Mouse (Mus musculus) ZHBTc4 (cell line): ENCODE data around the gene Pdss2.

Experiments used
- DNase-seq: peaks from one replicate; pipeline ENCODE4 v3.0.0-alpha.2; 2011; ENCODE audit warnings: low read depth, low spot score

Pdss2 gene

DNA sequence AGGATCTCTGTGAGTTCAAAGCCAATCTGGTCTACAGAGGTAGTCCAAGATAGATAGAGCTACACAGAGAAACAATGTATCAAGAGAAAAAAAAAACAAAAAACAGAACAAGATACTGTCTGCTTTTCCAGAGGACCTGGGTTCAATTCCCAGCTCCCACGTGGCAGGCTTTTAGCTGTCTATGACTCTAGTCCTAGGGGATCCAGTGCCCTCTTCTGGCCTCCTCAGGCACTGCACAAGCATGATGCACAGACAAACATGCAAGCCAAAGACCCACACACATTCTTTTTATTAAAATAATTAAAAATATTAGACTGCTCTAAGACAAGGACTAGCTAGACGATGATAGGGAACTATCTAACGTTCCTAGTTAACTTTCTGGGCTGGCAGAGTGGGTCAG lies 214.5 kb downstream of the Pdss2 start:
- peak; percentile 56 for DNase-seq

DNA sequence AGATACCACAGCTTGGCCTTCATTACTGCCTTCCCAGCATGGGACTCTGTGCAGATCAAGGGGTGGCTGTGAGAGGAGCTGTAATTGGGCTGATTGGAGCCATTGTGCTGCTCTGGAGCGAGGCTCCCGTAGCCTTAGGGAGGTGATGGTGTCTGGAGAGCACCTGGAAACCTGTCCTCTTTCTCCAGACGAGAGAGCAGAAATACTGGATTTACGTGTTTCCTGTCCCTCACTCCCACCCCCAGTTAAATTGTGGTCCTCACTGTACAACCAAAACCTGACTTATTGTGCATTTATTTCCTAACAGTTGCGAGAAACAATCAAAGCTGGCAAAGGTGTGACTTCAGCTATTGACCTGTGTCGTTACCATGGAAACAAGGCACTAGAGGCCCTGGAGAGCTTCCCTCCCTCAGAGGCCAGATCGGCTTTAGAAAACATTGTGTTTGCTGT lies 218.2 kb downstream of the Pdss2 start:
- peak; percentile 83 for DNase-seq

DNA sequence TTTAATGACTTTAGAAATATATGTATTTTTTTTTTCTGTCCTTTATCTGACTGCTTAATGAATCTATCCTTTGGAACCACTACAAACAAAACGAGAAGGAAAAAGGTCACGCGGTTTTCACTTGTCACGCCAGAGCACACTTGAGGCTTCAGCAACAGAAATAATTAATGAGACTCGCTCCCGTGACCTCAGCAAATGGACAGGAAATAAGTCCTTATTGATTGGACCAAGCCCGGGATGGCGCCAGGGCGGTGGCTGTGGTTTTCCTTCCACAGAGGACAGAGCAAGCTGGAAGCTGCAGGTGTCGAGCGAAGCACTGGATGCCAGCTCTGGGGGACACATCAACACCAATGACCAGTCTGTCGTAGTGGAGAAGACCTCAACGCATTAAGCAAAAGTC lies 218.8 kb downstream of the Pdss2 start:
- no peak for DNase-seq

DNA sequence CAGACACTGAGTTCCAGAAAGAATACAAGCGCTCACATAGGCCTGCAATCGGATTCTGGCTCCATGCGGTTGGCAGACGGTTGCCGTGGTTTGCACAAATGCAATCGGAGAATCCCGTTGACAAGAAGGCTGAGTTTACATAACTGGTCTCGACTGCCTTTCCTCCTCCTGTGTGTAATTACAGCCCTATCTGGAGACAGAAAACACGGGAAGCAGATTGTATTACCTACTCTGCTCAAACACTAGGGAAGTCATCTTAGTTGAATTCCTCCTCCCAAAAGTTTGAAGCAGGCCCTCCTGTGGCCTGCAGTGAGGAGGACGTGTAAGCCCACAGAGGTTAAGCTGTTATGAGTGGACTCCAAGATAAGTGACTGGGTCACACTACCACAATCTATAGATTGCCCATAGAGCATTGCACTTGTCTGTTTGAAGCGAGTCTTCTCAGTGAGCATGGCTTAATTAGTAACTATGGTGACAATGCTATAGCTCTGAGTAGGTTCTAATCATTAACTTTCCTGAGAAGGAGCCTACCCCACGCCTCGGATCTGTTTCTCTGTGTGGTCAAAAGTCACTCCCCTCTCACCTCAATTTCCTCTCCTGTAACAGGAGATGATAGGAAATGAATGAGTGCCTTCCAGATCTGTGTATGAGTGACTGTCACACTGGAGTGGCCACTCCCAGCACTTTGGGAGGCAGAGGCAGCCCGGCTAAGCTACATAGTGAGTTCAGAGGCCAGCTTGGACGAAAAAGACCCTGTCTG lies 219.9 kb downstream of the Pdss2 start:
- DNase-seq: no peak

DNA sequence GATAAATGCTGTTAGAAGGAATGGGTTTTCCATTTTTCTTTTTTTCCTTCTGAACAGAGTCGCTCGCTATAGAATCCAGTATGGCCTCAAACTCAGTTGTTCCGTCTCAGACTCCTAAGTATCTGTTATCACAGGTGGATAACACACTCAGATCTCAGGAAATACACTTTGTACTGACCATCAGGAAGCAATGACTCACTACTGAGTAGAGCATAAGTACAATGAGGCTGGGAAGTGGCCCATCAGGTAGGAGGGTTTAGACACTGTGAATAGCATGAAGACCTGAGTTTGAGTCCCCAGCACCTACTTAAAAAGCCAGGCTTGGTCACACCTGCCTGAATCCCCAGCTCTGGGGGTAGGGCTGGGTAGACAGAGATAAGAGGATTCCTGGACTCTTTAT lies 227.4 kb downstream of the Pdss2 start:
- DNase-seq: no peak

DNA sequence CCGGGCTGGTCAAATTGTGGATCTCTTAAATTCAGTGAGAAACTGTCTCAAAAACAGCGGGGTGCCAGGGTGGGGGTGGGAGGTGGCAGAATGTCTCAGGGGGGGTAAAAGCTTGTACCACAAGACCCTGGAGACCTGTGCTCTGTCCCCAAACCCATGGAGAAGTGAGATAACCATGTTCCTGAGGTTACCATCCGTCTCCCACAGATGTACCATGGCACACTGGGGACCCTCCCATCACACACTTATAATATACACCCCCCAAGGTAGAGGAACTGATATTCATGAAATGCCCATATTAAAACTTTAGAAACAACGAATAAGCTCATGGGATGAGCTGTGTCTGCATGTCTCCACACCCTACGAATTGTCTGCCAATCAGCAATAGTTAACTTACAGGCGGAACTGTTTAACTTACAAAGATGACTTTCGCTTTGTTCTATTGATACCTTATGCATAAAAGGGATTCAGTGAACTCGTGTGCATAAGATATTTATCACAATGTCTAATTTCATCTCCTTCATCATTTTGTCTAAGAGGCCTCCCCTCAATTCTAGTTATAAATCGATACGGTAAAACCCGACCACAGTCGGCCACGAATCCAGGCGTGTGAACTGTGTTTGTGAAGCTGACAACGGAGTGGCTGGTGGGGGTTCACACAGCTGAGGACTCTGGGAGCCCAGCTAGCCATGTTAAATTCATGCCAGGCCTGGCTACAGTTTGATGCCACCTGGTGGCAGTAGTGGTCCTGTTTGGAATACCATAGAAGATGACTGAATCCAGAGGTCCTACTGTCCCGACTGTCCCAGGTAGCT lies 230.8 kb downstream of the Pdss2 start:
- peak; percentile 72 for DNase-seq

DNA sequence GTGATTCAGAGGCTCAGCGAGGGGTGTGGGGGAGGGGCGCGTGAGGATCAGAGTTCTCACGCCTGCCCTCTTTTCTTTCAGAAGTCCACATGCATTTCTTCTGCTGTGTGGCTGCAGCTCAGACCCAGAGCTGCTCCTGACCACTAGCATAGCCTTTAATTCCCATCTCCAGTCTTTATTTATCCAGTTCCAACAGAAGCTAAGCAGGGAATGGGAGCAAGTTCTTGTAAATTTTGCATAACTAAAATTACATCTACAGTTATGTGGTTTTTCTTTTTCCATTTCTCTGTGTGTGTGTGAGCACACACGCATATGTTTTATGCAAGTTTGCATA lies 231.3 kb downstream of the Pdss2 start:
- DNase-seq: no peak

DNA sequence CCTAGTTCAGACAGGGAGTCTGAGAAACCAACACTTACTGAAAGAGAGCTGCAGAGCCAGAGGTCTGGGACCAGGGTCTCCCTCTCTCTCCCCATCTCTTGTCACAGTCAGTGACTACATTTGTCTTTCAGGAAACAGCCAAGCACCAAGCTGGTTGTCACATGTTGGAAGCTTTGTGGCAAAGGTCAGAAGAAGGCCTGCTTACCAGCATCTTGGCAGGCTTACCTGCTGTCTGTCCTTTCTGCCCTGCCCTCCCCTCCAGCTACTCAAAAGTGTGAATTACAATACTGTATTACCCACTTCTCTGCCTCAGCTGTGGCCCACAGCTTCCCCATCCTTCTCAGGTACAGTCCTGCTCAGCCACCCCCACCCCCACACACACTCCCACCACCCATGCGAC lies 232.9 kb downstream of the Pdss2 start:
- DNase-seq: no peak

DNA sequence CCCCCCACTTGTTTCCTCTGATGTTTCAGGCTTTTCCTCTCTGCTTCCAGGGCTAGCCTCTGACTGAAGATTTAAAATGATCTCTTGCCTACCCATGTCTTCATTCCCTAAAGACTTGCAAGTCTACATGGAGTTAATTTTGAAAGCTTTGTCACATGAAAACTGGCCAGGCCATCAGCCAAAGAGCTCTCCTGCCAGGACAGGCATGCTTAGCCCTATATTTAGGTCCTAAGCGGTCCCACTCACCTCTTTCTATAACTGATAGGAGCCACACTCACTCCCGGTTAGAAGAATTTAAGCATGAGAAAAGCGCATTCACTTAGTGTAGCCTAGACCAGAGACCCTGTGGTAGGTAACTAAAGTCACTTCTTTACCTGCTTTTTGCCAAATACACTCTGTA lies 233.4 kb downstream of the Pdss2 start:
- DNase-seq: no peak

DNA sequence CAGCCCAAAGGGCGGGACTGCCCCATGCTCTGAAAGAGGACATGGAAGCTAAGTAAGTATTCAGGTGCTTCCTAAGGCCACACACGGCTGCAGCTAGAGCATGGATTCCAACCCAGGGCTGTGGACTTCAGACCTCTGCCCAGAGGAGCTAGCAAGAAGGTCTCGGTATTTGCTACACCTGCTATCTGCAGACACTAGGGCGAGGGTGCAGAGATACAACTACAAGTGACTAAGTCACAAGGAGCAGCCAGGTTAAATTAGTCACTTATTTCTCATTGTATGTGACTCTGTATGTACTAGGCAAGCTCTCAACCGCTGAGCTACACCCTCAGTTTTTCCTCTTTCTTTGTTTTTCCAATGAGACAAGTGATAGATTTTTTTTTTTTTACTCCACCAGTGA lies 241.5 kb downstream of the Pdss2 start:
- DNase-seq: no peak

DNA sequence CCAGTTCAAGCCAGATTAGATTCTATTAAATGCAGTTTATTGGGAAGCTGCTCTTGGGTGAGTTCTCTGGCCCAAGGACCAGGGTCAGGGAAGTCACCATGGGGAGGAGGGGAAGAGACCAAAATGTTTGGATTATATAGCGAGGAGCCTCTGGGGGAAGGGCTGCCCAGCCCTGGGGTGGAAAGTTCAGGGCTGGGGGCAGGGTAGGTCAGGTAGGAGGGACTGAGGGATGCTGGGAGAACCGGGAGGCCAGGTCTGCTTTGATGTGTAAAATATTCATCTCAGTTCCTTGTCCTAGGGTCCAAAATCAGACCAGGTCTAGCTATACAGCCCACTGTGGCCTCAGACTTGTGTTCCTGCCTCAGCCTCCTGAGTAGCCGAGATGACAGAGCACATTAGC lies 241.9 kb downstream of the Pdss2 start:
- DNase-seq: no peak

DNA sequence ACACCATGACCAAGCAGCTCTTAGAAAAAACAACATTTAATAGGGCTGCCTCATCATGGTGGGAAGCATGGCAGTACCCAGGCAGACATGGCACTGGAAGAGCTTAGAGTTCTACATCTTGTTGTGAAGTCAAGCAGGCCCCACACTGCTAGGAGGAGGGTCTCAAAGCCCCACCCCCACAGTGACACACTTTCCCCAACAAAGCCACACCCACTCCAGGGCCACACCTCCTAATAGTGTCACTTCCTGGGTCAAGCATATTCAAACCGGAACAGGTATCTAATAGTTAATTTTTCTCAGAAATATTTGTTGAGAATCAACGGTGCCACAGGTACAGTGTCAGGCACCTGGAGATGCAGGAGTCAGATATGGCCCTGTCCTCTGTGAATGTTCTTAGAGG lies 244.9 kb downstream of the Pdss2 start:
- no peak for DNase-seq

DNA sequence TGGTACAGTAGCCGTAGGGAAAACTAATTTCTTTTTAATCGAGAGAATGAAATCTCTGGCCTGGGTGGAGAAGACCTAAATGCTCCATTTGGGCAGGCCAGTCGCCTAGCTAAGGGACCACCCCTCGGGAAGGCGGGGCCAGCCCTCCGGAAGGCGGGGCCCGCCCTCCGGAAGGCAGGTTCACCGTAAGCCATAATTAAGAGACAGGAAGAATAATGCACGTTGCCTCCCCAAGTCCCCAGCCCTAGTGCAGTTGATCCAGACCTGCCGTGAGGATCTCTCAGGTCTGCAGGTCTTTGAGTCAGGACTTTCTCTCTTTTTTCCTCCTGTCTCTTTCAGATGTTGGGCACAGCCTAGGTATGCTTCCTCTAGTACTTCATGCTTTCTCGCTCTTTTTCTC lies 246.4 kb downstream of the Pdss2 start:
- peak; percentile 83 for DNase-seq

DNA sequence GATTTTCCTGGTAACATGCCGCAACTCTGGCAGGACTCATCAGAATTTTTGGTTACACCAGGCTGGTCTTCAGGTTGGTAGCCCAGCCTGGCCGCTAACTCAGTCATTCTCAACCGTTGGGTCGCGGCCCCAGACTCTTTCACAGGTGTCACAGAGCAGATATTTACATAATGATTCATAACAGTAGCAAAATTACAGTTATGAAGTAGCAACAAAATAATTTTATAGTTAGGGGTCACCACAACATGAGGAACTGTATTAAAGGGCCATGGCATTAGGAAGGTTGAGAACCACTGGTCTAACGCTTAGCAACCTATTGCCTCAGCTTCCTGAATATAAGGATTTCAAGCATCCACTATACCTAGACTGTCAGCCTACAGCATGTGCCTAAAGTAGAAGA lies 247.0 kb downstream of the Pdss2 start:
- no peak for DNase-seq

DNA sequence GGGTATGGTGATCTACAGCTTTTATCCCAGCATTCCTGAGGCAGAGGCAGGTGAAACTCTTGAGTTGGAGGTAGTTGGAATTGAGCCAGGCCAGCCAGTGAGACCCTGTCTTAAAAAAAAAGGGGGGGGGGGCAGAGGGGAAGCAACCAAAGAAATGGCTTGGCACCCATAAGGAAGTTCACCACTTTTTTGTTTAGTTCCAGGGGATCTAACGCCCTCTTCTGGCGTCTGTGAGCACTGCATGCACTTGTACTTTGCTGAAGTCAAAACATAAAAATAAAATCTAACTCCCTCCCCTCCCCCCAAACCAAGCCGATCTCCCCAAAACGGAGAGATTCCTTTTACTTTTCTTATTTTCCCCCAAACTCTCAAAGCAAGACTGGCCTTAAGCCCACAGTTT lies 254.1 kb downstream of the Pdss2 start:
- DNase-seq: peak; percentile 69

DNA sequence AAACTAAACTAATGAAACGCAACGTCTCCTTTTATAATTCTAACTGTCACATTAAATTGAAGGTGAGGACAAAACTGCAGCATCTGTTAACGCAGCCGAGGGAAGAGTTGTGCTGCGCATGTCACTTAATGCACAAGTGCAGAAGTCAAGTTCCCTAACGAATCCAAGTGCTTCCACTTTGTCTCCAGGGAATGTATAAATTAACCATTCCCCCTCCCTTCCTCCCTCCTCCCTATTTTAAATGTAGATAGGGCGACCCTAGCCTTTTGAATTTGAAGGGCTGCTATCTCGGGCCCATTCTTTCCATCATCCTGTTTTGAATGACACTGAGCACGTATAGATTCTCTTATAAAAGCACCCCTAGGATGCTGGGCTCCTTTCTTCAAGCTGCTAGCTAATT lies 256.2 kb downstream of the Pdss2 start:
- DNase-seq: peak; percentile 91

DNA sequence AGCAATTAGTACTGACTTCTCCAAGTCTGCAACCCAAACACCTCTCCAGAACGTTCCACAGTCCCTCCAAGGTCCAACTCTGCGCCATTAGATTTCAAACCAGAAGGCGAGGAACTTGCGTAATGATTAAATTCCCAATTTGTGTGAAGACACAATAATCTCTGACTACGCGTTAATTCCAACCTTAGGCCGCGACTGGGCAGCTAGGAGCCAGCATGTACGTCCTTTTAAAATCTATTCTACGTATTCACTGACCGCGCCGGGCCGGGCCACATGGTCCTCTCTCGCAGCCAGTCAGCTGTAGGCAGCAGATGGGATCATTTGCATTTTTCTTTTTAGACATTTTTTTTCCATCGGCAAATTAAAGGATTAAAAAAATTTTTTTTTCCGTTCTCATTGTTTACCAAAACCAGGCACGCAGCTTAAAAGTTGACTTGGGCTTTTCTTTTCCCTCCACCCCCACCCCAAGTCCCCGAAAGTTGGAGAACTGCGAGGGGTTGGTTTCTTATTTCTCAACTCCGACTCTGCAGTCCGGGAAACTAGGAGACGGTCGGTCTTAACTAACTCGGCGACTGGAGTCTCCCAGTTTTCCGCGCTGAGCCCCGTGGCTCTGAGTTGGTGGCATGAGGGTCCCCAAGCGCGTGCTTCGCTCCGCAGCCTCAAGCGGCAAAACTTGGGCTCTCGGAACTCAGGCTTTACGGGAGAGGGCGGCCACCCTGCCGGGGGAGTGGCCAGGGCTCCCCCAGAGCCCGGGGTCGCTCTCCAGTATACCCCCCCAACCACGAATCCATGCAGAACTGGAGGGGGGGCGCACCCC lies 256.8 kb downstream of the Pdss2 start:
- DNase-seq: peak; percentile 74

DNA sequence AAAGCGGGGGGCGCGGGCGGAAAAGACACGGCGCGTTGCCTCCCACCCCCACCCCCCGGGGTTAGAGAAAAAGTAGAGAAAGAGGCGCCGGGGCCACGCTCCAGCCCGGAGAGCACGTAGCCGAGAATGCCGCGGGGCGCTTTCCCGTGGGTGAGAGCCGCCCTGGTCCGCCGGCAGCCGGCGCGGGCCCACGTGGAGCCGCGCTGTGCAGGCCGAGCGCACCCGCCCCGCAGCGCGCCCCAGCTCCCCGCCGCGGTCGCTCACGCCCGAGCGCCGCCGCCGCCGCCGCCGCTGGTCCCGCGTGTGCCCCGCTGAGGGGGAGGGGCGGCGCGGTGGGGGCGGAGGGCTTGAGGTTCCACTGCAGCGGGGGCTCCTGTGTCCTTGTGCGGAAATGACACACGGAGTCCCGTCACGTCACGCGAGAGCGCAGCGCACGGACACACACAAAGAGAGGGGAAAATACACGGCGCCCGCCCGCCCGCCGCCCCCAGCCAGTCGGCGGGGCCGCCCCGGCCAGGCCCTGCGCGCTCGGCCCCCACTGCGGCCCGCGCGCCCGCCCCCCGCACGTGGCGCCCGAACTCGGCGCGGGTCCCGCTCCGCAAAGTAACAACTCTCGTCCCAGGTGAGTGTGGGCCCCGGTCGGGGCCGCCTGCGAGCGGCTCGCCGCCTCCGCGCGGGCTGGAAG lies 257.6 kb downstream of the Pdss2 start, which contains the start of gene Bend3:
TSS of gene Bend3 (plus strand) at position 81 of the 685 bp plus-strand sequence.
- peak; percentile 72 for DNase-seq

DNA sequence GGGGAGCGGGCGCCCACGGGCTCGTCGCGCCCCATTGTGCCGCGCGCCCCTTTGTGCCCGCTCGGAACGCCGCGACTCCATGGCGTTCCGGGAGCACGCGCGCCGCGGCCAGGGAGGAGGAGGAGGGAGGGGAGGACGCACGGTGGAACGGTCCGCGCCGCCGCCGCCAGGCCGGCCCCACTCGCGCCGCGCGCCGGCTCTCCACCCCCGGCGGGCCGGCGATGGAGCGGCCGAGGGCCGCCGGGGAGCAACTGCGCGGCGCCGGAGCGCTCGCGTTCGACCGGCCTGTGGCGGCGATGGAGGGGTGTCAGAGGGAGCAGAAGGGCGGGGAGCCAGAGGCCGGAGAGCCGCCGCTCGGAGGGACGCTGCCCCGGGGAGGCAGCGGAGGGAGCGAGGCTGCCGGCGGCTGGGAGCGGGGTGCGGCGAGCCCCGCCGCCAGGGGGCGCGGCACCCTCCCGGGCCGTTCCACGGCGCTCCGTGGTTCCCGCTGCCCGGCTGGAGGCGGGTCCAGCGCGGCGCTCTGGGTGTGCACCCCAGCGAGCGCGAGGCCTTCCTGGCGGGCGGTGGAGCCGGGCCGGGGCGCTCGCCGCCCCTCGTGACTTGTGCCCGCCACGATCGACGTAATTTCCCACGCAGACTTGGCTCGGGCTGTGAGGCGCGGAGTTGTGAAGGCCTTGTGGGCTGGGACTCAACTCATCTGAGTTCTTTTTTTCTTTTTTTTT lies 258.3 kb downstream of the Pdss2 start:
- peak; percentile 87 for DNase-seq

DNA sequence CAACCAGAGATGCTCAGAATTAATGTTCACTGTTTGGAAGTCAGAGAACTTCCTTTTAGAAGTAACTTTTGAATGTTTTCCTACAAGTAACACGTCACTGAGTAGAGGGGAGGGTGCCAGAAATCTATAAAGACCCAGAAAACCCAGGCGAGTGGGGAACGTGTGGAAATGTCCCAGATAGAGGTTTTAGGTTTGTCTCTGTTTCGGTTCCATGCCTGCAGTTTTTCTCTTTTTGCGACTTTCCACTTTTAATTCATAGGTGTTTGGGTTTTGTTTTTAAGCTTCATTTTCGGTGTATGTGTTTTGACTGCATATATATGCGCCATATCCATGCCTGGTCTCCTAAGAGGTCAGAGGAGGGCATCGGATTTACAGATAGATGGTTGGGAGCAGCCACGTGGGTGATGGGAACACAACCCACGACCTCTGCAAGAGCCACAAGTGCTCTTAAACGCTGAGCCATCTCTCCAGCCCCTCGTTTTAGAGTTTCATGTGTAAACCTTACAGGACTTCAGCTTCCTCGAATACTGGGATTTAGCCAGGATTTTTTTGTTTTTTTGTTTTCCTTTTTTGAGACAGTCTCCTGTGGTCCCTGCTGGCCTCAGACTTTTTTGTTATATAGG lies 259.1 kb downstream of the Pdss2 start:
- no peak for DNase-seq

DNA sequence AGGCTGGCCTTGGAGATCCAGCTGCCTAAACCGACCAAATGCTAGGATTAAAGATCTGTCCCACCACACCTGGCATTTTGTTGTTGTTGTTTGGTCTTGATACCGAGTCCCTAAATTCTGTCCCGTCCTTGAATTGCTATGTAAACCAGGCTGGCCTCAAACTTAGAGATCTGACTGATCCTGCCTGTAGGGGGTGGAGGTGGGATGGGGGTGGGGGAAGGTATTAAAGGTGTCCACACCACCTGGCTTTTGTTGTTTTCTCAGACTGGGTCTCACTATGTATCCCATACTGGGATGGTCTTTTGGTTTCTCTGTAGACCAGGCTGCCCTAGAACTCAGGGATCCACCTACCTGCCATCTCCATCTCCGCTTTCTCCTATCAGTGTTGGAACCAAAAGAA lies 259.9 kb downstream of the Pdss2 start:
- DNase-seq: no peak
